Mouse (Mus musculus): Measurements from ENCODE around the gene Sptbn1.

The Sptbn1 gene

GRCm38 (mm10) chr11:30211141-30211540, 56.8 kb downstream of the Sptbn1 start:
- no peak for DNase-seq (ENCODE audit: low spot score)

GRCm38 (mm10) chr11:30210100-30210811, 57.7 kb downstream of the Sptbn1 start:
- no peak for DNase-seq (ENCODE audit: low spot score)

GRCm38 (mm10) chr11:30209495-30209894, 58.5 kb downstream of the Sptbn1 start:
- DNase-seq (ENCODE audit: low spot score) = no peak

- no peak for DNase-seq (ENCODE audit: low spot score)
Measured at GRCm38 (mm10) chr11:30204398-30204797, 63.6 kb downstream of the Sptbn1 start.

GRCm38 (mm10) chr11:30200391-30200790, 67.6 kb downstream of the Sptbn1 start:
- no peak for DNase-seq (ENCODE audit: low spot score)

- no peak for DNase-seq (ENCODE audit: low spot score)
Measured at GRCm38 (mm10) chr11:30198091-30198675, 69.8 kb downstream of the Sptbn1 start.

GRCm38 (mm10) chr11:30197564-30198090, 70.3 kb downstream of the Sptbn1 start:
- no peak for DNase-seq (ENCODE audit: low spot score)

GRCm38 (mm10) chr11:30196368-30197070, 71.5 kb downstream of the Sptbn1 start:
- no peak for DNase-seq (ENCODE audit: low spot score)

- no peak for DNase-seq (ENCODE audit: low spot score)
Measured at GRCm38 (mm10) chr11:30195756-30196155, 72.2 kb downstream of the Sptbn1 start.

GRCm38 (mm10) chr11:30194800-30195199, 73.2 kb downstream of the Sptbn1 start:
- DNase-seq (ENCODE audit: low spot score) = no peak

- DNase-seq (ENCODE audit: low spot score) = no peak
Measured at GRCm38 (mm10) chr11:30190959-30191358, 77.0 kb downstream of the Sptbn1 start.

- DNase-seq (ENCODE audit: low spot score) = no peak
Measured at GRCm38 (mm10) chr11:30190119-30190518, 77.9 kb downstream of the Sptbn1 start.

GRCm38 (mm10) chr11:30186902-30187470, 81.0 kb downstream of the Sptbn1 start:
- DNase-seq (ENCODE audit: low spot score) = no peak

GRCm38 (mm10) chr11:30184527-30184926, 83.4 kb downstream of the Sptbn1 start:
- DNase-seq (ENCODE audit: low spot score) = no peak

- DNase-seq (ENCODE audit: low spot score) = no peak
Measured at GRCm38 (mm10) chr11:30182716-30183411, 85.1 kb downstream of the Sptbn1 start.

GRCm38 (mm10) chr11:30178193-30178592, 89.8 kb downstream of the Sptbn1 start:
- no peak for DNase-seq (ENCODE audit: low spot score)

- no peak for DNase-seq (ENCODE audit: low spot score)
Measured at GRCm38 (mm10) chr11:30177145-30177840, 90.7 kb downstream of the Sptbn1 start.

- no peak for DNase-seq (ENCODE audit: low spot score)
Measured at GRCm38 (mm10) chr11:30176111-30176510, 91.9 kb downstream of the Sptbn1 start.

- no peak for DNase-seq (ENCODE audit: low spot score)
Measured at GRCm38 (mm10) chr11:30175623-30176022, 92.4 kb downstream of the Sptbn1 start.

GRCm38 (mm10) chr11:30171586-30172178, 96.3 kb downstream of the Sptbn1 start:
- no peak for DNase-seq (ENCODE audit: low spot score)

GRCm38 (mm10) chr11:30171184-30171583, 96.8 kb downstream of the Sptbn1 start:
- no peak for DNase-seq (ENCODE audit: low spot score)
